Mouse (Mus musculus) cerebellum, adult 8-10 months (tissue): ENCODE data around the gene Ankrd34a.

Experiments used
- DNase-seq: peaks from one replicate; pipeline ENCODE4 v3.0.0; 2022

The Ankrd34a gene

GRCm38 (mm10) chr3:96563911-96564632, 32.4 kb upstream of the Ankrd34a start:
- DNase-seq = no peak

GRCm38 (mm10) chr3:96564633-96565032, 31.8 kb upstream of the Ankrd34a start:
- no peak for DNase-seq

- no peak for DNase-seq
These were observed 31.3 kb upstream of the Ankrd34a start for GRCm38 (mm10) chr3:96565105-96565504.

DNA sequence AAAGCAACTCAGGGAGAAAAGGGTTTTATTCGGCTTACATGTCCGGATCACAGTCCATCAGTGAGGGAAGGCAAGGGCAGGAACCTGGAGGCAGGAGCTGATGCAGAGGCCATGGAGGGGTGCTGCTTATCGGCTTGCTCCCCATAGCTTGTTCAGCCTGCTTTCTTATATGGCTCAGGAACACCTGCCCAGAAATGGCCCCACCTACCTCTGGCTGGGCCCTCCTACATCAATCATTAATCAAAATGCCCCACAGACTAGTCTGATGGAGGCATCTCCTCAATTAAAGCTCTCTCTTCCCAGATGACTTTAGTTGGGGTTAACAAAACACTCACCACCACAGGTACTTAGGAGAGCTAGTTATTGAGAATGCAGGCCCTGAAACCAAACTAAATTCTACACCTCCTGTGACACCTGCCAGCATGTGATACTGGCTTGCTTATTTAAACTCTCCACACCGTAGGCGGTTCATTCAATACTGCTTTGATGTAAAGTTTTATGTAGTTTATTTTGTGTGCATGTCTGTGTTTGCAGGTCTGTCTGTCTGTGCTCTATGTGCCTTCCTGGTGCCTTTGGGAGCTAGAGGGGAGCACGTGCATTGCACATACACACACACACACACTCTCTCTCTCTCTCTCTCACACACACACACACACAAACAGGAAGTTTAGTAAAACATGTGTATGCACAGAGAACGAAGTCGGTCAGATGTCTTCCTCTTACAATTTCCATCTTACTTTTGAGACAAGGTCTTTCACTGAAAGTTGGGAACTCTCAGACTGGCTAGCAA, 29.6 kb upstream of the Ankrd34a start:
- DNase-seq = no peak

DNA sequence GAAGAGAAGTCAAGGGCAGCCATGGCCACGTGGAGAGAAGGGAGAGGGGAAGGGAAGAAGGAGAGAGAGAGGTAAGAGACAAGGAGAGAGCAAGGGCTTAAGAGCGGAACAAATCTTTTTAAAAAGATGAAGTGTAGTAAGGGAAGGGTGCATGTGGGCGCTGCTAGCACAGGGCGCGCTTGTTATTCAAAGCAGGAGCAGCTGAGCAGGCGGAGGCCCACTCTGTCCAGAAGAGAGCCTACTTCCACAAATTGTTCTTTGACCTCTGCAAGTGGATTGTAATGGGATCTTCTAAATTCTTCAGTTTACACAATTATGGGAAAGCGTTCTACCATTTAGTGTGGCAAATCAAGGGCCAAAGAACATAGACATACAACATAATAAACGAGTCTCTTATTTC, 27.8 kb upstream of the Ankrd34a start:
- no peak for DNase-seq

DNA sequence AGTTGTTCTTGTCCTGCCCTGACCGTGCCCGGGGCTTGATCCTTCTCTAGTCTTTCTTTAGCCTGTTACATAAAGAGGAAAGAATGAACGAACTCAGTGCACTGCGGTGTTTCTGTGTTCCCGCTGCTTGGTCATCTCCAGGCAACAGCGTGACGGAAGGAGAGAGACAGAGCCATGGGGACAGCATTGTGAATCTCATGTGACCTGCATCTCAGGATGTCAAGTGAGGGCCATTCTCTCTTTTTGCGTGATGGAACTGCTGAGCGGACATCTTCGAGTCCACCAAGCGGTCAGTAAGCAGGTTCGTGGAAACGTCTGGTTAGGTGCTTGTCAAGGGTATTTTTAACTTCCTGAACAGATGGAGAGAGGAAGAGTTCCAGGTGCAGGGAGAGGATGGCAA, 26.9 kb upstream of the Ankrd34a start:
- no peak for DNase-seq

DNA sequence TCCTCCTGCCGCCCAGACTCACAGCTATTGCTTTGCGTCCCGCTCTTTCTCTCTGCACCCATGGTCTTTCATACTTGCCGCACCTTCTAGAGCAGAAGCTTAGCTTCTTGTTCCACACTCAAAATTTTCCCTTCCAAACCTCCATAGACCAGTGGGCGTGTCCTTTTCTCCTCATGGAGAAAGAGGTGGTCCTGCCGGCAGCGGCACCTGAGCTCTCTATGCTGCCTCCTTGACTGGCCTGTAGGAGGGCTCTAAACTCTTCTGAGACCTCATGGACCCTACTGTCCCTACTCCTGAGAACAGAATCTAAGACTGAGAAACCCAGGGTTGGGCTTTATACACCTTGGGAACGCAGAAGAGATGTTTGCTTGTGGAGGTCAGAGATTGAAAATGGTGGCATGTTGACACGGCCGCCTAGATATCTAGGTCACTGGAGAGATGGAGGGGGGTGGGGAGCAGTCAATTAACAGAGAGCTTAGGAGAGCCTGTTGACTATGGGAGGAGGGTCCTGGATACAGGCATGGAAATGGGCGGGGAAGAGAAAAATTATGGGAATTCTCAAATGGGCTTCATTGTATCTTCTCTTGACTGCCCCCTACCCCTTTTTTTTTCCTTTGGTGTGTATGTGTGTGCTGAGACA, 26.4 kb upstream of the Ankrd34a start:
- no peak for DNase-seq

DNA sequence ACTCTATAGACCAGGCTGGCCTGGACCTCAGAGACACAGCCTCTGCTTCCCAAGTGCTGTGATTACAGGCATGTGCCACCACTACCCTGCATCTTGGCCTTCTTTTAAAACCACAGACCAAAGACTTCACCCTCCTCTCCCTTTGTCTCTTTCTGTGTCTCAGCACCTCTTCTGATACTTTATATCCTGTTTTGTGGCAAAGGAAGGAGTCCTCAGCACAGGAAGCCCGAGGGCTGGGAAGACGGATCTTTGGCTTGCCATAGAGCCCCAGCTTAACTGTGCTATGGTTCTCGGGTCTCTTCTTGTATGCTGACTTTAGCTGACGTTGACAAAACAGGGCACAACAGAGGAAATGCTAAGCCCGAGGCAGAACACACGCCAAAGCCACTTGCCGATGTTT, 25.8 kb upstream of the Ankrd34a start:
- DNase-seq = no peak

DNA sequence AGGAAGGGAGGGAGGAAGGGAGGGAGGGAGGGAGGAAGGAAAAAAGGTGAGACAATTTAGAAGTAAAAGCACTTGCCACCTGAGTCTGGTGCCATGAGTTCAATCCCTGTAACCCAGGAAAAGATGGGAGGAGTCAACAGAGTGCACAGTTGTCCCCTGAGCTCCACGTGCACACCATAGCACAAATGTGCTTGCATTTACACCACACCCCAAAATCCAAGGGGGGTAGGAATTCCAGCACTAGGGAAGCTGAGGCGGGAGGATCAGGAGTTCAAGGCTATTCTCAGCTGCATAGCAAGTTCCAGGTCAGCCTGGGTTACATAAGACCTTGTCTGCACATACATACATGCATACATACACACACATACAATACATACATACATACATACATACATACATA, 25.1 kb upstream of the Ankrd34a start:
- DNase-seq = no peak

DNA sequence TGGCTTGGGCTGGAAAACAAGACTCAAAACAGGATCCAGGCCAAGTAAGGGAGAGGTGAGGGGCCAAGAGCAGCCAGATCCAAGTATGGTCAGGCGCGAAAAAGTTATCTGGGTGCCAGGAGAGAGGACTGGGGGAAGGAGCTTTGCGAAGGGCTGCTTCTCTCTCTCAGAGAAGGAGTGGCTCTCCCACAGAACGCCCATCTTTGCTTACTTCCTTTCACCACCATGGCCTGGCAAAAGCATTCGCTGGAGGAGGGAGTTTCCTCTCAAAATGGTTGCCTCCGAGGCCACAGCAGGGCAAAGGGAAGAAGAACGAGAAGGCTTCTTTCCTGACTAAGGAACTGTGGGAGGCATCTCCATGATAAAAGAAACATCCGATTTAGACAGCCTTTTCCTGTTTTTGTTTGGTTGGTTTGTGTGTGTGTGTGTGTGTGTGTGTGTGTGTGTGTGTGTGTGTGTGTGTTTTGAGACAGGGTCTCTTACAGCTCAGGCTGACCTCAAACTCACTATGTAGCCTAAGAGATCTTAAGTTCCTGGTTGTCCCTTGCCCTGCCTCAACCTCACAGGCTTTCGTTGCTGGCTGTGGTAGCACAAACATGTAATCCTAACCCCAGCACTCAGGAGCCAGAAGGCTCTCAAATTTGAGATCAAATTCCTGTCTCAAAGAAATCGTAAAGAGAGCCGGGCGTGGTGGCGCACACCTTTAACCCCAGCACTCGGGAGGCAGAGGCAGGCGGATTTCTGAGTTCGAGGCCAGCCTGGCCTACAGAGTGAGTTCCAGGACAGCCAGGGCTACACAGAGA, 24.3 kb upstream of the Ankrd34a start:
- DNase-seq = no peak

GRCm38 (mm10) chr3:96573611-96574511, 22.6 kb upstream of the Ankrd34a start:
- no peak for DNase-seq

GRCm38 (mm10) chr3:96575272-96575984, 21.0 kb upstream of the Ankrd34a start:
- no peak for DNase-seq

DNA sequence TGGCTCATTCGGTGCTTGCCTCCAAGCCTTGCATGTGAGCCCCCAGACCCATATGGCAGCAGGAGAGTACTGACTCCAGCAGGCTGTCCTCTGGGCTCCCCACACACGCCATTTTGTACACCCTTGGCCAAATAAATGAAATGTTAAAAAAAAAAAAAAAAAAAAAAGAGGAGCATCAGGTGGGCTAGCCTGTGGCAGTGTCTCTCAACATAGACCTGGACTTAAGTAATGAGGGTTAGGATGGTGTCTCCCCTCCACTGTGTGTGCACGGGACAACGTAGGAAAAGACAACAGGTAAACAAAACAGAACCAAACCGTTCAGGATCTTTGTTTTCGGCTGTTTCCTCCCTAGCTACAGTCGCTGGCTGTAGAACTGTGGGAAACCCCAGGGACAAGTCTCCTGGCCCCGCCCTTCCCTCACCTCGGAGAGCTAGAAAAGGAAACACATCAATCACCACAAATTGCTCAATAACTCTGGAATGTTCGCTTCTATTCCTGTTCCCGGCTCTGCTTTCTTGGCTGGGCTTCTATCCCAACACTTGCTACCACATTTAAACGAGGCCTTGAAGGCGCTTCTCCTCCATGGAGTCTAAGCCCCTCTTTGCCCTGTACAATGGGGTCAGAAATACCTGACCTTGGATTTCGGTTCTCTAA, 20.3 kb upstream of the Ankrd34a start:
- DNase-seq = no peak

GRCm38 (mm10) chr3:96576690-96577541, 19.5 kb upstream of the Ankrd34a start, which contains the start of gene Gm16253:
TSS of gene Gm16253 (plus strand) at chr3:96576984.
- peak; percentile 67 for DNase-seq

- no peak for DNase-seq
These were observed 18.9 kb upstream of the Ankrd34a start for GRCm38 (mm10) chr3:96577566-96577965.

- DNase-seq = no peak
These were observed 17.7 kb upstream of the Ankrd34a start for GRCm38 (mm10) chr3:96578561-96579238.

GRCm38 (mm10) chr3:96579239-96579750, 17.1 kb upstream of the Ankrd34a start:
- DNase-seq = no peak

DNA sequence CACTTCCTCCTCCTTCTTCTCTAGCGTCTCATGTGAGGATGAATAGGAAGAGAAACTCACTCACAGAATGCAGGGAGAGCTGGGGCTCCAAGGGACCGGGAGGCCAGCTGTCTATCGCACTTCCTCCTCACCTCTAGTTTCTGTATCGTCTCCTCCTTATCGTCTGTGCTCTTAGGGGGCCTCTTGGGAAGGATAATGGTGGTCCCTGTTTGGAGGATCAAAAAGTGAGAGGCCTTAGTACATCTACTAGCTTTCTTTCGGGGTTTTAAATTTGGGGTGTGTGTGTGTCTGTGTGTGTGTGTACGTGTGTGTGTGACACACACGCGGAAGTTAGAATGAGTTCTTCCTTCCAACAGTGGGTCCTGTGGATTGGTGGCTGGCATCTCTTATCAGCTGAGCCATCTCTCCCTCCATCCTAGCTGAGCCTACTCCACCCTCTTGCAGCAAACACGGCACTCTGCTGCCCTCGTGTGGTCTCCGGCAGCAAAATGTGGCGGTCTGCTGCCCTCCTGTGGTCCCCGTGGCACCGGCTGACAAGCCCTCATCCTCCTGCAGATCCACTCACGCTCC, 16.5 kb upstream of the Ankrd34a start:
- peak; percentile 92 for DNase-seq
